Mouse (Mus musculus) cerebellum, adult 8-10 months (tissue): Measurements from ENCODE around the gene Gm39566.
"Not testable (repeated sequence)": the region's sequence is repeated elsewhere in the genome, so short reads cannot be mapped to it uniquely, and the experiment has no call there.

Experiments used
- DNase-seq: peaks from one replicate; pipeline ENCODE4 v3.0.0; 2022

The Gm39566 gene

DNA sequence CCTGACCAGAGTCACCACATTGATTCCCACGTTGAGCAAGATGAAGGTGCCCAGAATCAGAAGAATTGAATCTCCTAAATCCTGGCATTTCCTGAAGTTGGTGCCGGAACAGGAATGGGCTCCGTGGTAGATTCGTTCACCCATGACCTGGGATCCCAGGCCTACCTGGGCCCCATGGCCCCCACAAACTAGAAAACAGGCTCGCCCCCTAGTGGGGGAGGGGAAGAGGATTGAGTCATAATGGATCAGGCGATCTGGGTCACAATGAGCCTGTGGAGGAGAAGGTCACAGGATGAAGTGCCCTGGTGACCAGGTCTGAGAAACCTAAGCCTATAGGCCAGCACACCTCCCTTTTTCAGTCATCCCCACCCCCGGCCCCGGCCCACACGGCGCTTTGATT lies at the start of gene Gm39566:
Gene Gm39566, minus strand, starts transcription at position 144 of the 400 bp plus-strand sequence.
- DNase-seq = no peak

DNA sequence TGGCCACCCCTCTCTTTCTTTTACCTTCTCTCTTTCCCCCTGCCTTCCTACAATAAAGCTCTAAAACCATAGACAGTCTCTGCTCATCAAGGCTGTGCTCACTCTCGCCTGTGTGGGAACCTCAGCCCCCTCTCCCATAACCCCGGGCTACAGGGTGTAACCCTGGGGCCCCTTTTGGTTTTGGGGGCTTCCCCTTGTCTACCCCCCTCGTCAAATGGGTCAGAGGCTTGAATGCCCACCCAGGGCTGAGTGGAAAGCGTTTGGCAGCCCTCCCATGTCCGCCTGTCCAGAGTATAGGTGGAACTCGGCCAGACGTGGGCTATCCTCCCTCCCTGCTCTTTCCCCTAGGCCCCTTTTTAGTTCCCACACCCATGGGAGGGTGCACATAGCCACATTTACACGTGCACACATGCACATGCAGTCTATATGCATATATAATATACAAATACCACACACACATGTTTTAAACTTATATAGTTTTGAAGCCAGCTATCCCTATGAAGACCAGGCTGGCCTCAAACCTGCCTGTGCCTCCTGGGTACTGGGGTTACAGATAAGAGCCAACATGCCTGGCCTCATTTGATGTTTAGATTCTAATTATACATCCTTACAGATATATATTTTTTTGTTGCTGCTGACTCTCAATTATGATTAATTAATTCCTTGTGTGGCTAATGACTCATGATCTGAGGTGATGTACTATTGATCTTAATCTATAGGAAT lies 49.2 kb upstream of the Gm39566 start:
- DNase-seq = no peak

DNA sequence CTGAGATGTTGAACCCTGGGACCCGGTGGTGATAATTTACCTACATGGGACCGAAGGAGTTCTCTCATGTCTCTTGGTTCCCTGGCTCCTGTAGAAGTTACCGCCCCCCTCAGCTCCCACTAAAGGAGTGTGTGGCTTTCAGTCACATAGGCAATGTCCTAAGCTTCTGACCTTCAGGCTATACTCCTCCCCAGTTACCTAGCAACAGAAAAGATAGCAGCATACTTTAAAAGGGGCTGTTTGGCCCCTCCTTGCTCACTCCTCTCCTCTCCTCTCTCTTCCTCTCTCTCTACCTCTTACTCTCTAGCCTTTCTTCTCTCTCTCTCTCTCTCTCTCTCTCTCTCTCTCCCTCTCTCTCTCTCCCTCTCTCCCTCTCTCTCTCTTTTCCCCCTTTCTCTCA lies 48.6 kb upstream of the Gm39566 start:
- not testable (repeated sequence) for DNase-seq

DNA sequence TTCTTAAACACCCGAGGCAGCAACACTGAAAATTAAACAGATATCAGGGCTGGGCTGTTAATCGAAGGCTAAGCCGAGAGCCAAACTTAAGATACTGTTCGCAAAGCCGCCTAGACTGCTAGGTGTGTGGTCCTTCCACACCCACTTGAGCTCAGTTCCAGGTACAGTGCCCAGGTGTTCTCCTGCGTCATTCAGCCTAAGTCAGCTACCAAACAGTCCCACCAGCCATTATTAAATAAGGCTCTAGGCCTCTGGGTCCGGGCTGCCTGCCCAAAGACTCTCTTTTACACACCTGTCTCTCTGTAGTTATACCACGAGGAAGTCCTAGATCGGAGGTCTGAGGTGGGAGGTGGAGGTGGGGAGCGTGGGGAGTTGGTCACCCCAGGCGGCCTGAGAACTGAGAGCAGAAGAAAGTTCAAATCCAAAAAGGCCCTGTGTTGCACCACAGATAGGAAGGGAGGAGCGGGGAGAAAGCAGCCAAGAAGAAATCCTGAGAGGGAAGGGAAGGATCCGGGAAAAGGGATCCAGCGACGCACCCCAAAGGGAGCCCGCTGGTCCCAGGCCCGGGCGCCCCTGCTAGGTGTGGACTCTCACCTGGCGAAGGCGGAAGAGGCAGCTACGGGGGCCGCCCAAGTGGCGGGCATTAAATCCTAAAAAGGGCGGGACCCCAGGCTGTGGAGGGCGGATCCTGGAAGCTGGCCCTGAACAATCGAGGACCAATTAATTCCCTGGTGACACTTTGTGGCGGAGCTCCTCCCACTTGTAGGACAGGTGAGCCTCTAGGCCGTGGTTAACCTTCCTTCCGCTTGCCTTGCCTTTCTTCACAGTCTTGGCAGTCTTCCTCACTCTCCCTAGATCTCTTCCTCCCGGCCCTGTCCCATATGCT lies 43.3 kb upstream of the Gm39566 start, which contains the start of gene Tnk1:
Gene Tnk1, minus strand, starts transcription at position 618 of the 886 bp plus-strand sequence.
- no peak for DNase-seq

DNA sequence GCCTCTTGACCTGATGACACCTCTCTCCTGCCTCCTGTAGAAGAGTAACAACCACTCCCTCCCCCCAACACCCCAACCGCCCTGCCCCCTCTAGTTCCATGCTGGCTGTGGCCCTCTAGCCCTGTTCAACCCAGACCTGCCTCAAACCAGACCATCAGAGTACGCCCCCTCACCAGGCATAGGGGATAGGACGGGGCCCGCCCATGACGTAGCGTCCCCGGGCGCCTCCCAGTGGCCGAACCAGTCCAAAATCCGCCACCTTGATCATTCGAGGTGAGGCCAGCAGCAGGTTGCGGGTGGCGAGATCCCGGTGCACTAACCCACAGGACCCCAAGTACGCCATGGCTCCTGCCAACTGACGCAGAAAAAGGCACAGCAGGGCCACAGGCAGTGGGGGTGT lies 40.2 kb upstream of the Gm39566 start:
- peak; percentile 47 for DNase-seq

DNA sequence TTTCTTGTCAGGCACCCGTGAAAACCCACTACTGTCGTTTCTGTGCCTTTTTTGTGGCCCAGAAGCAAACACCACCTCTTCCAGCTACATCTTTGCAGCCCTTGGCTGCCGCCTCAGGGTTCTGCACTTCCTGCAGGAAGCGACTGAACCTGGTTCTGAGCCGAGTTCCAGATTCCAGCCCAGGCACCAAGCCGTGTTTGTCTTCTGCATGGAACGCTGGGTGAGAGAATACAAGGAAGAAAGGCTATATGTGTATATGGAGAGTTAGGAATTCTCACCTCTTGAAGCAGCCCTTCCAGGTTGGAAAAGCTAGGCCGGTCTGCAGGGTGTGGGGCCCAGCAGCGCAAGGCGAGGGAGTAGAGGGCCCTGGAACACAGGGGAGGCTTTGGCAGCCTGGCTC lies 39.6 kb upstream of the Gm39566 start:
- no peak for DNase-seq

DNA sequence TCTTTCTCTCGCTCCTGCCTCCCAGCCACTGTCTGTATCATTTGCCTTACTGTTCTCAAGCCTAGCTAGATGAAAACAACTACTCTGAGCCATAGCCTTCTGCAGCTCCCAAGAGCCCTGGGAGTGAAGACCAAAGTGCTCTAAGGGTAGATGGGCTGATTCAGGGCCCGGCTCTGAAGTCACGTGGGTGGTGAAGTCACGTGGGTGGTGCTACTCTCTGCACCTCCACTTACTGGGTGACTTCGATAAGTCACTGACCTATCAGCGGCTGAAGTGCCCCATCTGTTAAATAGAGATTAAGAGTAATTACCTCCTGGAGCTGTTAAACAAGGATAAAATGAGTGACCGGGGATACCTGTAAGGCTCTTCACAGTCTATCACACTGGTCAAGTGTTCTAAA lies 38.9 kb upstream of the Gm39566 start:
- no peak for DNase-seq

DNA sequence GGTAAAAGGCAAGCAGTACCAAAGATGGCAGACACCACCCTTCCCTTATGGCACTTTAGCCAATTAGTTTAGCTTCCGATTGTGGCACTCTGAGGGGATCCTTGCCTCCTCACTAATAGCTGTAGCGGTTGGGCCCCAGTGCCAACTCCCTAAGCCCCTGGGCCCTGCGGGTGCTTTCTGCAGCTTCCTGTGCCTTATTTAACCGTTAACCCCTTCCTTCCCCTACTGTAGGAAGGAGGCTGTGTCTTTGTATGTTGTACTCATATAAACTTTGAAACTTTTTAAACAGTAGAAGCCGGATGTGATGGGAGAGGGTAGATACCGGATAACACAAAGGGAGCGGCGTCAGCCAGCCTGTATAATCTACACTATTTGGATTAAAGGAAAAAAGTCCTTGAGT lies 35.7 kb upstream of the Gm39566 start:
- DNase-seq = no peak

DNA sequence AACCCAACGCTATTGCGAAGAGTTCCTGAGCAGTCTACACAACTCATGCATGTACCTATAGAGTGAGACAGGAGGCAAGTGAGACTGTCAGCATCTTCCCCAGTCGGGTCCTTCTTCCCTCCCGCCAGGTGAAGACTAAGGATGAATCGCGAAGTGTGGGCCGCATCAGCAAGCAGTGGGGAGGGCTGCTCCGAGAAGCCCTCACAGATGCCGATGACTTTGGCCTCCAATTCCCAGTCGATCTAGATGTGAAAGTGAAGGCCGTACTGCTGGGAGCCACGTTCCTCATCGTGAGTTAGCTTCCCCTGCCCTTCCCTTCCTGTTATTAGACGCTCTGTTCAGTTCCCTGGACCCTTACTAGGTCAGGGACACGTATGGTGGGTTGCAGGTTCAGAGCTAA lies 34.8 kb upstream of the Gm39566 start:
- DNase-seq = peak; percentile 13

DNA sequence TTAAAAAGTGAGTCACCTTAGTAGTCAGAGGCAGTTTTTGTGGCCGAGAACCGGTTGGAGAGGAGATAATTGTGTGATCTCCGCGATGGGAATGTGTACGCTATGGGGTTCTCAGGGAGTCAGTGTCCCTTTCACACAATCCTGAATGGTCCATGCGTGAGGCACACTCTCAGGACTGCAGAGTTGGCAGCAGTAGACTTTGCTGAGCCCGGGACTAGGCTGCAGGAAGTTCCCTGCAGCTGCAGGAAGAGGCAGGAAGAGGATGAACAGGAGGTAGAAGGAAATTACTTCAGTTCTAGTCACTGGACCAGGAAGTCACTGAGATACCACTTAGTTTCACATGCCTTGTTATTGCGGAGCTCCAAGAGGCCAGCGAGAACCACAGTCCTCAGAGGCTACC lies 34.0 kb upstream of the Gm39566 start:
- DNase-seq = peak; percentile 14

DNA sequence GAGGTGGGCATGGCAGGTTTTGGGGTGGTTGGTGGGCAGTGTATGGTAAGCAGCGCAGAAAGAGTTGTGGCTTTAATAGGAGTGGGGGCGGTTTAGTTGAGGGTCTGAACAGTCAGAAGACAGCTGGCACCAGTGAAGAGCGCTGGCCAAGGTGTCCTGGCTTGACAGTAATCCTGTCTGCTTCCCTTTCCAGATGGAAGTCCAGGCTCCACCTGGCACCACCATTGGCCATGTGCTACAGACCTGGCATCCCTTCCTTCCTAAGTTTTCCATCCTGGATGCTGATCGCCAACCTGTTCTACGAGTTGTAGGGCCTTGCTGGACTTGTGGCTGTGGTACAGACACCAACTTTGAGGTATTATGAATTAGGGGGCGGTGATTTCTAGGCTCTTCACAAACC lies 32.9 kb upstream of the Gm39566 start:
- peak; percentile 68 for DNase-seq

DNA sequence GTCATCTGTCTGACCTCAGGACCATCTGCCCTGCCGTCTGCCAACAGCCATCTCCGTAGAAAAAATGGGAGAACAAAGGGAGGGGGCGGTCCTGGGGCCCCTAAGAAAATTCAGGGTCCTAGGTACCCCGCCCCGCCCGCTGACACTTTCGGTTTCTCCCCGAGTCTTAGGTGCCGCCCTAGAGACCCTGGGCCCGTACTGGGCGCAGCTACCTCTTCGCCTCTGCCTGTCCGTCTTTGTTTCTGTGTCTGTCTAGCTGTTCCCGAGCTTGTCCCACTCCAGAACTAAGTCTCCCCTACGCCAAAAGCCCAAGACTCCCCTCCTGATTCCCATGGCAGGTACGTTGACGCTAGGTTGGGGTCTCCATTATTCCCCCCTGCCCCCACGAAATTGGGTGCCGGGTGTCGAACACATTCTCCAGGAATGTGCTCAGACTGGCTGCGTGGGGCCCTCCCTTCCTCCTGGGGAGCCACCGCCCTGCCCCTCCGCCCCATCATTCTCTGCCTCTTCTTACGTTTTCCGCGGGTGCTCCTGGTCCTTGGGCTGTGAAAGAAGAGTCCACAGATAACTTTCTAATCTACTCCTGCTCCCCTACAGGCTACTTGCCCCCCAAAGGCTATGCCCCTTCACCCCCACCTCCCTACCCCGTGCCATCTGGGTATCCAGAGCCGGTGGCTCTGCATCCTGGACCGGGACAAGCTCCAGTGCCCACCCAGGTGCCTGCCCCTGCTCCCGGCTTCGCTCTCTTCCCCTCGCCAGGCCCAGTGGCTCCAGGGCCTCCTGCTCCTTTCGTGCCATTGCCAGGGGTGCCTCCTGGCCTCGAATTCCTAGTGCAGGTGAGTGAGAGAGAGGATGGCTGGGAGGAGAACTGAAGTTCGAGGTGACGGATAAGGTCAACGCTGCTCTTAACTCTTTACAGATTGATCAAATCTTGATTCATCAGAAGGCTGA lies 31.9 kb upstream of the Gm39566 start:
- peak; percentile 38 for DNase-seq

DNA sequence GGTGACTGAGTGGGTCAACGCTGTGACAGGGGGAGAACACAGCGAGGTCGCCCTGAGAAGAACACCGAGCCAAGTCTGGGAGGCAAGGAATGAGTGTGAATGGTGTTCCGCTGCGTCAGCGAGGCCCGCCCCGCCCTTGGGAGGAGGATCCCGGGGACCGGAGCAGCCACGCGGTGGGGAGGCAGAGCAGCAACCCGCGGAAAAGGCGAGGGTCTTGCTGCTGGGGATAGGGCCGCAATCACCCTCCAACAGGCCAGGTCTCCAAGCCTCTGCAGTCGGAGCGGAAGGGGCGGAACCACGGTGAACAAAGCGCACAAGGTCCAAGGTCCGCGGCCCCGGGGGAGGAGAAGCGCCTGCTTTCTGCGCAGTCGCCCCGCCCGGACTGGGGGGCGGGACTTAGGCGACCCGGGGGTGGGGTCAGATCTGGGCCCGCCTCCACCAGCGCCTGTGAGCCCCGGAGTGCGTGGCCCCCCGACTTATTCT lies 31.1 kb upstream of the Gm39566 start, which contains the start of gene Plscr3:
Gene Plscr3, plus strand, starts transcription at position 179 of the 483 bp plus-strand sequence.
- DNase-seq = peak; percentile 88

DNA sequence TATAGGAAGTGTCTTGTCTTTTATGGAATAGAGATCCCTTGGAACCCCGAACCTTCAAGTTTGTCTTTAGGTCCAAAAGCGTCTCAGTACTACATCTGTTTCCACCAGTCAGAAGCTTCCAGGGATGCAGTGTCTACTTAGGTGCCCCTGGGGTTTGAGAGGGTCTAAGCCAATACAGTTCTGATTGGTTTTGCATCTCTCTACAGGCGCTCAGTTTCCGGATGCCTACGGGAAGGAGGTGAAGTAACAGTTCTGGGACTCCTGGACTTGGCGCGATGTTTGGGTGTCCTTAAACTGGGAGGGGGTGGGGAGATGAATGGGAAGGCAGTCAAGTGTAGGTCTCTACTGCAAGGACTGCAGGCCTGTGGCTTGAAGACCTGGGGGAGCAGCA lies 23.6 kb upstream of the Gm39566 start:
- DNase-seq = no peak

DNA sequence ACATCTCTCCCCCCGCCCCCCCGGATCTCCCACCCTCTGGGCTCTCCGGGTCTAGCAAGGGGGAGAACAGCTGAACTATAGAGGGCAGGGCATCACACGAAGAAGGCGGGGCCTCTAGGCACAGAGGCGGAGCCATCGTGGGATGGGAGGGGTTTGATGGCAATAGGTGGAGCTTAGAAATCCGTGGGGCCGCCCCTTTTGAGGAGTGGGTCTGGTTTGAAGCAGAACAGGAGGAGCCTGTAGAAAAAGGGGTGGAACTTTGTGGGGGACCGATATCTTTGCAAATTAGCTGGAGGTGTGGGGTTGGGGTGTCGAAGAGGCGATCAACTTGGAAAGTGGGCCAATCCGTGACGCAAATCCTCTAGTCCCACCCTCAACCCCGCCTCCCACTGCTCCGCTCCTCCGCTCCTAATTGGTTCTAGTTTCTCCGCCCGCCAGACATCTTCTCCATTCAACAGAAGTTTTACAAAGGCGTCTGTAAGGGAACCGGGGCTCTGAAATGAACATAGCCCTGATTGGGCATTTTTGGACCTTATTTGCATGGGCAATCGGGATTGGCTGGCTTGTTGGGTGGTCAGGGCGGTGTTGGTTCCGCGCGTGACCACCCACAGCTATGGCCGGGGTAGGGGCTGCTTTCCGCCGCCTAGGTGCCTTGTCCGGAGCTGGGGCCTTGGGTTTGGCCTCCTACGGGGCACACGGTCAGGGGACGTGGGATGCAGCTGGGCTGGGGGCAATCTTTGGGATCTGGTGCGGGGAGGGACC lies 23.0 kb upstream of the Gm39566 start, which contains the start of gene Tmem256:
Gene Tmem256, plus strand, starts transcription at position 563 of the 762 bp plus-strand sequence.
- peak; percentile 97 for DNase-seq

DNA sequence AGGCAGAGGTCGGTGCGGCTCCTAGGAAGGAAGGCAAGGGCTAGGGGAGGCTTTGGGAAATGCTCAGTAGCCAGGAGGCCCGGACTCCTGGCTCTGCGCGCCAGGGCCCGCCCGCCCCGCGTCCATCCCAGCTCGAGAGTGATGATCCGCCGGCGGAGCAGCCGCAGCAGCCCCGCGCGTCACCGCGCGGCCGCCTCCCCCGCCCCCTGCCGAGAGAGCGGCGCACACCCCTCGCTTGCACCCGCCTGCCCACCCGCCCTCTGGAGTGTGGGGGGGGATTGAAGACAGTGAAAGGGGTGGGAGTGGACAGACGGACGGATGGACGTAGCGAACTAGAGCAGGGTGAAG lies 22.5 kb upstream of the Gm39566 start, which contains the start of gene Nlgn2:
Gene Nlgn2, minus strand, starts transcription at position 181 of the 348 bp plus-strand sequence.
- no peak for DNase-seq

DNA sequence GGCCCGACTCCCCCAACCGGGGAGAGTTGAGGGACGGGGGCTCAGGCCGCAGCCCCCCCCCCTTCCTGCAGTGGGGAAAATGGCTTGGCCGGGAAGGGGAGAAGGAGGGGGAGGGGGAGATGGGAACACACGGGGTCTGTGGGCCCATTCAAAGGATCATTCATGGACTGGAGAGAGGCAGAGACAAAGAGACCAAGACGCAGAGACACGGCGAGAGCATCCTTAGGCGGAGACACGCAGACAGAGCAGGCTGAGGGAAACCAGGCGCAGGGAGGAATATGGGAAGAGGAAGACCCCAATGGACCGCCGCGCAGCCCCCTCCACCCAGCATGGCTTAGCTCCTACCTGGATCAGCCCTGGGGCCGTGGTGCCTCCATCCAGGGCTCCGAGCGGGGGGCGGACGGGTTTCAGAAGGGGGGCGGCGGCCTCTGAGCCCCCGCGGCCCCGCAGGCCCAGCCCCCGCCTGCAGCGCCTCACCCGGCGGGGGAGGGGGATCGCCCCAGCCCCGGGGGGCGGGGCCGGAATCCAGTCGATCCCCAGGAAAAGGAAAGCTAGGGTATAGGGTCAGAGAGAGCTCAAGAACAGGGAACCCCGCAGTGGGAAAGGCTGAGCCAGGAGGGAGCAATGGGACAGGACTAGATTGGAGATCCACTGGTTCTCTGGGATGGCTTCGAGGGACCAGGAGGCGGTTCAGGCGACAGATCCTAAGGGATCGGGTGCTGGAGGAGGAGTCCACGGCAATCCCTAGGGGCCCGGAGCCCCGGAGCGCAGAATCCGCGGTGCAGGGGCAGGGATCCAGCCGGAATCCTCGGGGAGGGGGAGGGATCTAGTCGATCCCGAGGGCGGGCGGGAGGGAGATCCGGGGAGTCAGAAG lies 21.8 kb upstream of the Gm39566 start:
- DNase-seq = peak; percentile 67

DNA sequence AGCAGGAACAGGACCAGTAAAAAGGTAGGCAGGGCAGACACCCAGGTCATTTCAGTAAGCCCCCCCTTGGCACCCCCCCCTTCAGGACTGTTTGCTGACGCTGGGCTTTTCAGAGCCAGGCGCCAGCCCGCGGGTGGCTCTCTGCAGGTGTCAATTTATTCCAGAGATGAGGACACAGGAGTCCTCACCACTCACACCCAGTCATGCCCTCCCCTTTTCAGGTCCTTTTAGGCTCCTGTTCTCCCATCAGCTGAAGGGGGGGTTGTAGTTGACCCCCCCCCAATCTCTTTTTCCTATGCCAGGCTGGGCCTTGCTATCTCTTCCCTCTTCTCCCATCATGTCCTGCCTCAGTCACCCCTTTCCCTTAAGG lies 20.9 kb upstream of the Gm39566 start:
- no peak for DNase-seq

DNA sequence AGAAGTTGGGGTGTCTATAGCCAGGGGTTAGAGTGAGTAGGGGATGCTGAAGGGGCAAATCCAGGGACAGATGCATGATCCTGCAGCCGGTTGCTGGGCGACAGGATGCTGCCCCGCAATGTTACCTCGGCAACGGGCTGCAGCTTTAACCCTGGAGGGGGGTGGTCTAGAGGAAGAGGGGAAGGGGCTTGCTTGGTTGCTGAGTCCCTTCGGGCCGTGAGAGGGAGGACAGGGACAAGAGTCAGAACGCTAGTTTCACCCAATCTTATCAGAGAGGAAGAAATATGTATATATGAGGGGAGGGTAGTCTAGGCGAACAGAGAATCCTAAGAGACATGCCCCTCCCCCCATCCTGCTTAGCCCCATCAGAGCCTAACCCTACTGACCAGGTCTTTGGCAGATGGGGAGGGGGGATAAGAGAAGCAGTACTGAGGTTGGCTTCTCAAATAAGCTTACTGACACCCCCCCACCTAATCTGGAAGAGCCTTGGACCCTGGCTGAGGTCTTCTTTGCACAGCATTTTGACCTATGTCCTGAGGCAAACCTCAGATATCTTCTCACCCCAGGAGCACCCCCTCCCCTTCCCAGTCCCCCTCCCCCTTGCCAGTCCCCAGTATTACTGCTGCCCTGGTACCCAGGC lies 20.3 kb upstream of the Gm39566 start:
- DNase-seq = no peak

DNA sequence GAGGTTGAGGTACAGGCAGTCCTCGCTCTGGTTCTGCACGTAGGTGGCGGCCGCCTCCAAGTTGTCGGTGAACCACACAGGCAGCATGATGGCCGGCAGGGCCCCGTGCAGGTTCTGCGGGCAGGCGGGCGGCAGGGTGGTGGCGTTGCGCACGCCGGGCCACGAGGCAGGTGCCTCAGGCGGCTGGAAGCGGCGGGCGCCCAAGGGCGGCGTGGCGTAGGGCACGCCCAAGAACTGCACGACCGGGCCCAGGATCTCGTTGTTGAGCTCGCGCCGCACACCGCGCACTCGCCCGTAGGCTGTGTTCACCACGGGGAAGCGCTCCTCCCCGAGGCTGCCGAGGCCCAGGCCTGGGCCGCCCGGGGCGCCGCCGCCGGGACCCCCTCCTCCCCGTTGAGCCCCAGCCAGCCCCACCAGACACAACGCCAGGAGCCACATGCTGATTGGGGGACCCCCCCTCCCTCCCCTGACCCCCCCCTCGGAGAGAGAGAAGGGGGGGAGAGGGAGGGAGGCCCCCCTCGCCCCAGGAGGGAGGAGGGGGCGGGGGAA lies 19.0 kb upstream of the Gm39566 start:
- no peak for DNase-seq
